Mouse (Mus musculus): ENCODE measurements at regions not wholly inside any gene's neighbourhood (a gene's known extent, or its start where the extent isn't known, plus 50 kb on each side); places are given as distances from the start of the nearest gene placed in this dataset.

- dilution Hi-C loops (cut with MboI; ENCODE audit: extremely low pct_ligation_motif_present, extremely low pct_unique_long_range_greater_than_20kb, low sequenced_read_pairs) (no loop called here), in situ Hi-C loops (cut with MboI; ENCODE audit: low pct_ligation_motif_present, low pct_unique_long_range_greater_than_20kb, low sequenced_read_pairs) (no loop called here)
- no peaks in the 10 kb centered on the region for H3K79me2 ChIP-seq (replicated peaks; ENCODE audit: control insufficient read depth, extremely low read depth, insufficient read depth, poor library complexity, severe bottlenecking)
- H3K4me1 ChIP-seq (ENCODE audit: control insufficient read depth in 1 of 2, insufficient read depth in 2 of 2), result no peaks in the 10 kb centered on the region
- TF ChIP-seq ZKSCAN1 (IDR thresholded peaks at IDR 0.05; ENCODE audit: borderline replicate concordance, low read depth, low read length), result no peak
- no peak for TF ChIP-seq E2F4 (IDR thresholded peaks at IDR 0.05; ENCODE audit: insufficient replicate concordance, low read depth, low read length)
- no peak for TF ChIP-seq GABPA (IDR thresholded peaks at IDR 0.05; ENCODE audit: insufficient replicate concordance, low read depth, low read length)
- no peak for TF ChIP-seq MYC (IDR thresholded peaks at IDR 0.05; ENCODE audit: low read depth, low read length)
- TF ChIP-seq ZC3H11A (IDR thresholded peaks at IDR 0.05; ENCODE audit: low read depth, low read length), result no peak
- no peak for TF ChIP-seq MAX (IDR thresholded peaks at IDR 0.05; ENCODE audit: low read length)
- no peak for TF ChIP-seq ELF1 (IDR thresholded peaks at IDR 0.05; ENCODE audit: low read depth, low read length)
- no peak for TF ChIP-seq RAD21 (IDR thresholded peaks at IDR 0.05; ENCODE audit: low read depth, low read length)
- no peak for TF ChIP-seq TBP (conservative IDR thresholded peaks at IDR 0.05; ENCODE audit: low read depth, low read length)
- TF ChIP-seq USF2 (conservative IDR thresholded peaks at IDR 0.05; ENCODE audit: low read depth, low read length), result no peak
- TF ChIP-seq NRF1 (IDR thresholded peaks at IDR 0.05; ENCODE audit: low read depth, low read length), result no peak
- TF ChIP-seq POLR2AphosphoS2 (IDR thresholded peaks at IDR 0.05; ENCODE audit: low read depth, low read length), result no peak
- TF ChIP-seq SIN3A (IDR thresholded peaks at IDR 0.05; ENCODE audit: low read length), result no peak
- TF ChIP-seq MAFK (IDR thresholded peaks at IDR 0.05; ENCODE audit: insufficient replicate concordance, low read length), result no peak
- no peak for TF ChIP-seq CHD1 (IDR thresholded peaks at IDR 0.05; ENCODE audit: low read depth, low read length)
- TF ChIP-seq USF1 (IDR thresholded peaks at IDR 0.05; ENCODE audit: low read depth, low read length), result no peak
- peaks cover 77% of the 10 kb centered on the region for H3K9me3 ChIP-seq (replicated peaks; ENCODE audit: low read length)
- no peak overlapping the region for H3K9ac ChIP-seq (ENCODE audit: insufficient read depth, low read depth)
- no peak overlapping the region for H3K4me3 ChIP-seq (replicated peaks in 1 of 3; ENCODE audit: low read depth in 2 of 3, low read length in 2 of 3, poor library complexity in 1 of 3)
- no peak for DNase-seq (ENCODE audit: extremely low read depth)
- H3K36me3 ChIP-seq (replicated peaks in 1 of 2; ENCODE audit: control insufficient read depth in 1 of 2, insufficient read depth in 1 of 2, low read length in 1 of 2), result no peaks in the 10 kb centered on the region
- no peak overlapping the region for H3K27ac ChIP-seq (ENCODE audit: insufficient read depth, low read depth)
- H3K4me2 ChIP-seq (ENCODE audit: insufficient read depth, low read depth, poor library complexity, severe bottlenecking), result no peak overlapping the region
- no peaks in the 10 kb centered on the region for H3K27me3 ChIP-seq (replicated peaks)
These were observed 357.8 kb upstream of the Arglu1 start for GRCm38 (mm10) chr8:9048116-9048515.

GRCm38 (mm10) chr8:9042835-9043792, 352.8 kb upstream of the Arglu1 start:
- dilution Hi-C loops (cut with MboI; ENCODE audit: extremely low pct_ligation_motif_present, extremely low pct_unique_long_range_greater_than_20kb, low sequenced_read_pairs) (no loop called here), in situ Hi-C loops (cut with MboI; ENCODE audit: low pct_ligation_motif_present, low pct_unique_long_range_greater_than_20kb, low sequenced_read_pairs) (no loop called here)
- TF ChIP-seq MAZ (IDR thresholded peaks at IDR 0.05; ENCODE audit: low read depth, low read length) (no peak), MAX (IDR thresholded peaks at IDR 0.05; ENCODE audit: low read length) (no peak), USF1 (IDR thresholded peaks at IDR 0.05; ENCODE audit: low read depth, low read length) (no peak), ELF1 (IDR thresholded peaks at IDR 0.05; ENCODE audit: low read depth, low read length) (no peak), CHD1 (IDR thresholded peaks at IDR 0.05; ENCODE audit: low read depth, low read length) (no peak), USF2 (conservative IDR thresholded peaks at IDR 0.05; ENCODE audit: low read depth, low read length) (no peak), EP300 (IDR thresholded peaks at IDR 0.05; ENCODE audit: low read length) (no peak)
- Histone ChIP-seq H3K4me3 (replicated peaks in 1 of 3; ENCODE audit: low read depth in 2 of 3, low read length in 2 of 3, poor library complexity in 1 of 3) (no peak overlapping the region), H3K9ac (ENCODE audit: insufficient read depth, low read depth) (no peak overlapping the region), H3K79me2 (replicated peaks; ENCODE audit: control insufficient read depth, extremely low read depth, insufficient read depth, poor library complexity, severe bottlenecking) (no peaks in the 10 kb centered on the region), H3K27me3 (replicated peaks) (no peaks in the 10 kb centered on the region), H3K27ac (ENCODE audit: insufficient read depth, low read depth) (no peak overlapping the region), H3K9me3 (replicated peaks; ENCODE audit: low read length) (peaks cover 62% of the 10 kb centered on the region), H3K36me3 (replicated peaks in 1 of 2; ENCODE audit: control insufficient read depth in 1 of 2, insufficient read depth in 1 of 2, low read length in 1 of 2) (no peaks in the 10 kb centered on the region), H3K4me2 (ENCODE audit: insufficient read depth, low read depth, poor library complexity, severe bottlenecking) (no peak overlapping the region), H3K4me1 (ENCODE audit: control insufficient read depth in 1 of 2, insufficient read depth in 2 of 2) (no peaks in the 10 kb centered on the region)
- no peak for DNase-seq (ENCODE audit: extremely low read depth)

Measured in CH12.LX (cell line).